Mouse (Mus musculus) CD4-positive naive resting alpha-beta T cell, adult 57 days (primary cell): ENCODE results near the gene Rec114. TPM values are rescaled to one million over a fixed set of nuclear protein-coding genes. Genes with fewer than 3 reads are reported as not detected.

Source experiments
- total RNA-seq: library from RNA; stranded (reverse); gene quantifications from one replicate; pipeline ENCODE4 v1.2.4, GENCODE M21; 2023

The Rec114 gene
- total RNA-seq: not detected

GRCm38 (mm10) chr9:58743702-58744248 is at the start of gene Rec114:
Rec114 (minus strand) TSS chr9:58743964.

Other genes with a start within 250 kb of the Rec114 start
- gene Cd276, start 188.5 kb downstream of the Rec114 start, total RNA-seq: 0.30 TPM
- 117 TPM for gene Nptn, start 161.7 kb downstream of the Rec114 start, total RNA-seq
- gene Hcn4, start 79.4 kb upstream of the Rec114 start, total RNA-seq: not detected